Mouse (Mus musculus): ENCODE measurements around the gene 1700018B08Rik.
A peak's percentile ranks its signal among the peaks of the same experiment; 100 is the strongest.

- TF ChIP-seq POLR2A (IDR thresholded peaks at IDR 0.05; ENCODE audit: borderline replicate concordance, control insufficient read depth, low read depth, low read length) (peak; percentile 96), CTCF (IDR thresholded peaks at IDR 0.05; ENCODE audit: control insufficient read depth, insufficient read depth, low read length) (no peak)
Observed at GRCm38 (mm10) chr8:121585159-121585825, 41.2 kb upstream of the 1700018B08Rik start.
